In the genomic region with DNA sequence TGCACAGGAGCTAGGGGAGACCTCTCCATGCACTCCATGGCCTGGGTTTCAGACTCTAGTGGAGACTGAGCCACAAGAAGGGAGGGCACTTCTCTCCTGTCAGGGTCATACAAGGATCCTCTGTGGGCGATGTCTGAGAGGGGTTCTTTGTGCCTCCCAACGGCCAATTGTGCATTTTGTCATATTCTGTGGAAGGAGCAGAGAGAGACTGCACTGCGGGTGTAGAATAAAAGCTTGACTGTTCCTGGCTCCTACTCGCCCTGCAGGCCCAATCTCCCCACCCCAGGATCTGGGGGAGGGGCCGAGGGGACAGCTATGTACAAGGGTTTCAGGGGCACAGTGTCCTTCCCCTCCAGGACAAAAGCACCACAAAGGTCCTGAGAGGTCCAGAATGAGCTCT, we compare ENCODE assay signal across 23 mouse cellular contexts. TPM values are rescaled to one million over a fixed set of nuclear protein-coding genes. Genes with fewer than 3 reads are reported as not detected.
DNase-seq lines count a peak whose midpoint lies in the region; ATAC-seq and TF ChIP-seq lines count a peak whose summit lies in the region.
"Had no signal": no experiment of that assay in that cellular context is flagged by ENCODE, and none has a peak within 500 bp of the region (broad histone marks: within the 10 kb centered on the region; RNA-seq: fewer than 3 reads in every experiment).

No protein-coding gene starts in this region.

- ATAC-seq in megakaryocyte-erythroid progenitor cell, adult 5-6 weeks (replicated peaks; ENCODE audit: low FRiP score, low TSS enrichment, poor library complexity, severe bottlenecking) = no peak
- ATAC-seq: liver, postnatal 0 days had no signal

- intact Hi-C loops in gastrocnemius, adult 2 months (cut with DNase I) = no loop called here

- peak overlapping the region; percentile 49 for H3K27ac ChIP-seq in gastrocnemius, adult 2 months
- peak overlapping the region; percentile 61 for H3K27ac ChIP-seq in layer of hippocampus, adult 2 months
- H3K27ac ChIP-seq: embryonic facial prominence, embryonic 15.5 days; kidney, postnatal 0 days had no signal

- H3K4me3 ChIP-seq in gastrocnemius, adult 2 months = no peak overlapping the region
- H3K4me3 ChIP-seq in layer of hippocampus, adult 2 months = no peak overlapping the region
- H3K4me3 ChIP-seq: embryonic facial prominence, embryonic 15.5 days; myocyte had no signal

- TF ChIP-seq CTCF in gastrocnemius, adult 2 months (IDR thresholded peaks at IDR 0.05) = no peak
- no peak for TF ChIP-seq CTCF in layer of hippocampus, adult 2 months (conservative IDR thresholded peaks at IDR 0.05)

- DNase-seq in cerebellum, adult 11 months = peak; percentile 17
- no peak for DNase-seq in cerebellum, adult 8-10 months
- no peak for DNase-seq in gastrocnemius, adult 2 months
- DNase-seq in gastrocnemius, postnatal 25 days = no peak
- peak in 1 of 2 experiments; percentile 30 for DNase-seq in layer of hippocampus, adult 2 months (ENCODE audit: low spot score in 2 of 2)
- no peak for DNase-seq in layer of hippocampus, postnatal 36 days
- peak; percentile 90 for DNase-seq in brain, adult 2 months (ENCODE audit: low read depth, low spot score)
- DNase-seq: adrenal gland, adult 8-10 months; embryo, embryonic 11 days; gastrocnemius, postnatal 10 days; kidney, adult 11 months; liver, postnatal 0 days; lung, postnatal 10 days; midbrain, embryonic 14.5 days; right cerebral cortex, postnatal 14 days; spleen, adult 18-20 months; thymus, adult 18-20 months had no signal

RNA-seq across cellular contexts. Expression of a gene that starts 49.1 kb away (rescaled TPM):
- total RNA-seq in gastrocnemius, adult 2 months (2021) = under 1 TPM in 1 of 2 experiments, not detected in 1; 0.48 TPM
- total RNA-seq in gastrocnemius, postnatal 25 days (2021) = 1 to 10 TPM in 1 of 2 experiments, under 1 TPM in 1; 0.61 to 1.2 TPM
- not detected for total RNA-seq in layer of hippocampus, adult 2 months (2021)
- not detected for total RNA-seq in layer of hippocampus, postnatal 36 days (2021)
- total RNA-seq in megakaryocyte-erythroid progenitor cell, adult 5-6 weeks (2014; fragmentation: Nextera tagmentation) = not detected in 2 replicates
- not detected in 2 replicates for total RNA-seq in megakaryocyte-erythroid progenitor cell, adult 5-6 weeks (2017)
- total RNA-seq: left cerebral cortex, postnatal 36 days; megakaryocyte progenitor cell, adult 5-6 weeks had no signal

RNA-seq across cellular contexts. Expression of a gene that starts 57.3 kb away (rescaled TPM):
- 1,000 to 10,000 TPM; 1,153 to 1,545 TPM for total RNA-seq in gastrocnemius, adult 2 months (2021)
- total RNA-seq in gastrocnemius, postnatal 25 days (2021) = 1,000 to 10,000 TPM; 1,291 to 1,333 TPM
- total RNA-seq in layer of hippocampus, adult 2 months (2021) = 100 to 1,000 TPM; 610 to 649 TPM
- 100 to 1,000 TPM; 648 to 684 TPM for total RNA-seq in layer of hippocampus, postnatal 36 days (2021)
- total RNA-seq in megakaryocyte-erythroid progenitor cell, adult 5-6 weeks (2014; fragmentation: Nextera tagmentation) = 728 and 806 TPM in 2 replicates
- total RNA-seq in megakaryocyte-erythroid progenitor cell, adult 5-6 weeks (2017) = 1,234 and 1,237 TPM in 2 replicates

Comparison
In these comparisons a context has a peak if more than half of its experiments do, and no peak if none do; other contexts are left out.
1. DNase-seq: peak in cerebellum, adult 11 months (single experiment) and brain, adult 2 months (single experiment); none in cerebellum, adult 8-10 months (single experiment), gastrocnemius, adult 2 months (single experiment), gastrocnemius, postnatal 25 days (single experiment) and layer of hippocampus, postnatal 36 days (0 of 2).